Mouse (Mus musculus) stomach, embryonic 14.5 days (tissue): Measurements from ENCODE around the gene Gm20431. TPM values are rescaled to one million over a fixed set of nuclear protein-coding genes. Genes with fewer than 3 reads are reported as not detected.

Source experiments
- ATAC-seq: fragments of 200-750 bp; cut with Nextera tagmentation; 2 replicates; pipeline ENCODE4 v1.8.0; 2017; ENCODE audit warnings: low read depth, moderate TSS enrichment; ENCODE audit not compliant: insufficient number of reproducible peaks, insufficient read depth, low FRiP score
- H3K27ac ChIP-seq: fragments of 300-500 bp; sonication (generic); 2 replicates; pipeline ENCODE4 v1.5.1; 2014; ENCODE audit warnings: mild to moderate bottlenecking, low read length, moderate library complexity, mixed read lengths
- H3K27me3 ChIP-seq: fragments of 300-500 bp; sonication (generic); 2 replicates; pipeline ENCODE4 v1.6.1; 2014; ENCODE audit warnings: low read length, control low read depth, mixed read lengths; ENCODE audit not compliant: control insufficient read depth, insufficient read depth
- H3K36me3 ChIP-seq: fragments of 300-500 bp; sonication (generic); 2 replicates; pipeline ENCODE4 v1.6.1; 2014; ENCODE audit warnings: mild to moderate bottlenecking, control low read depth, low read length, moderate library complexity, mixed read lengths; ENCODE audit not compliant: control insufficient read depth, insufficient read depth
- H3K4me1 ChIP-seq: fragments of 300-500 bp; sonication (generic); 2 replicates; pipeline ENCODE4 v1.6.1; 2014; ENCODE audit warnings: low read length, control low read depth, mixed read lengths; ENCODE audit not compliant: control insufficient read depth, insufficient read depth
- H3K4me2 ChIP-seq: fragments of 300-500 bp; sonication (generic); replicated peaks from 2 replicates; pipeline ENCODE4 v1.6.1; 2014; ENCODE audit warnings: low read depth, low read length, control low read depth
- H3K4me3 ChIP-seq: fragments of 300-500 bp; sonication (generic); 2 replicates; pipeline ENCODE4 v1.5.1; 2014; ENCODE audit warnings: low read depth, low read length, control low read depth
- H3K9ac ChIP-seq: fragments of 300-500 bp; sonication (generic); replicated peaks from 2 replicates; pipeline ENCODE4 v1.6.1; 2014; ENCODE audit warnings: low read depth, mild to moderate bottlenecking, control low read depth, low read length, moderate library complexity, mixed read lengths
- H3K9me3 ChIP-seq: fragments of 300-500 bp; sonication (generic); 2 replicates; pipeline ENCODE4 v1.6.1; 2016; ENCODE audit warnings: low read depth, low read length, control low read depth; ENCODE audit not compliant: control insufficient read depth
- WGBS: fragments of 180-500 bp; shearing (Covaris S2); extraction: QIAGEN DNeasy Blood & Tissue Kit; methylation state at CpG from one replicate; pipeline ENCODE4 v1.1.7; 2014; 5-methylcytosine and 5-hydroxymethylcytosine counted together
- polyA plus RNA-seq: library from polyadenylated mRNA; unstranded; fragments of >200 nt; fragmentation: Nextera tagmentation; extraction: Ambion mirVana; gene quantifications from 2 replicates; pipeline ENCODE4 v1.2.1, GENCODE M21; 2014

Gene Gm20431
- polyA plus RNA-seq, 1 experiment from 2014 or later, result 8.1 TPM

DNA sequence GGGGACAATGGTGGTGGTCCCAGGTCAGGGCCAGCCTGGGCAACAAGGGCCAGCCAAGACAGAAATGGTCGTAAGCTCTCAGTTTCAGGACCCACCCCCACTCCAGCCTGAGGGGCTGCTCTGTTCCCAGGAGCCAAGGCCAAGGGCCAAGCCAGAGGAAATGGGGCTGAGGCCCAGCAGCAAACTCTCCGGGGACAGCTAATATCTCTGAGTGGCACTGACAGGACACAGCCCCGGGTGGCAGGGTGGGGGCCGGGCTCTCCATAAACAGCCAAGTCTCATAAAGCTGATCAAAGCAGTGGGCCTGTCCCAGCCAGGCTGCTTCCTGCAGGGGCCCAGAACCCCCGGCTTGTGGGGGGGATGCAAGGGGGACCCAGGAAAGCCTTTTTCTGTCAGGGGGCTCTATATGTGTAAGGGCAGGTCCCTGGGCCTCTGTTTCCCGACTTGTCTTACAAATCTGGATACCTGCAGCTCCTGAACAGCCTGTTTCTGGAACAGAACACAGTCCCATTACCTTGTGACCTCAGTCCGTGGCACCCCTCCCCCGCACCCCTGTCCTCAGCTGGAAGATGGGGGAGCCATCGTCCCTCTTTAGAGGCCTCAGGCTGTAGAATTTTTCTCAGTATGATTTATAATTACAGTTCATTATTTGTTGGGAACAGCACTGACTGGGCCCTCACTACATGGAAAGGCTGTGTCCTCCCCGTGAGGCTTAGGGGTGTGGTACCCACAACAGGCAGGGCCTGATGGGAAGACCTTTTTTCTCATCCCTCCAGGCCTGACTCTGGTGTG, 77.9 kb downstream of the Gm20431 start:
- no peaks in the 10 kb centered on the region for H3K36me3 ChIP-seq
- H3K9me3 ChIP-seq, result no peaks in the 10 kb centered on the region
- H3K4me1 ChIP-seq, result peaks cover 38% of the 10 kb centered on the region
- peak overlapping the region; percentile 53 for H3K27ac ChIP-seq
- no peak overlapping the region for H3K9ac ChIP-seq
- H3K4me3 ChIP-seq, result no peak overlapping the region
- 0 out of 2 replicates have a peak overlapping the region, but pooled peaks have one; percentile 2 for H3K4me2 ChIP-seq
- WGBS, result 19% methylated on average over 10 of the region's 10 CpGs
- H3K27me3 ChIP-seq, result no peaks in the 10 kb centered on the region
- ATAC-seq, result peak; percentile 5; the same call in 1 of the 2 replicates

GRCm38 (mm10) chr2:167578521-167578920, 82.8 kb downstream of the Gm20431 start:
- no peaks in the 10 kb centered on the region for H3K9me3 ChIP-seq
- peaks cover 14% of the 10 kb centered on the region for H3K4me1 ChIP-seq
- no peak overlapping the region for H3K4me2 ChIP-seq
- no peak overlapping the region for H3K4me3 ChIP-seq
- ATAC-seq, result no peak
- no peaks in the 10 kb centered on the region for H3K27me3 ChIP-seq
- H3K36me3 ChIP-seq, result no peaks in the 10 kb centered on the region
- WGBS, result 49% methylated on average over 5 of the region's 5 CpGs
- H3K27ac ChIP-seq, result no peak overlapping the region
- no peak overlapping the region for H3K9ac ChIP-seq

- H3K27ac ChIP-seq, result no peak overlapping the region
- no peak for ATAC-seq
- peaks cover 2% of the 10 kb centered on the region for H3K4me1 ChIP-seq
- H3K9me3 ChIP-seq, result no peaks in the 10 kb centered on the region
- H3K9ac ChIP-seq, result no peak overlapping the region
- no peak overlapping the region for H3K4me2 ChIP-seq
- H3K36me3 ChIP-seq, result no peaks in the 10 kb centered on the region
- no peaks in the 10 kb centered on the region for H3K27me3 ChIP-seq
- H3K4me3 ChIP-seq, result no peak overlapping the region
- 66% methylated on average over 9 of the region's 9 CpGs for WGBS
Observed at GRCm38 (mm10) chr2:167577186-167577785, 84.0 kb downstream of the Gm20431 start.

DNA sequence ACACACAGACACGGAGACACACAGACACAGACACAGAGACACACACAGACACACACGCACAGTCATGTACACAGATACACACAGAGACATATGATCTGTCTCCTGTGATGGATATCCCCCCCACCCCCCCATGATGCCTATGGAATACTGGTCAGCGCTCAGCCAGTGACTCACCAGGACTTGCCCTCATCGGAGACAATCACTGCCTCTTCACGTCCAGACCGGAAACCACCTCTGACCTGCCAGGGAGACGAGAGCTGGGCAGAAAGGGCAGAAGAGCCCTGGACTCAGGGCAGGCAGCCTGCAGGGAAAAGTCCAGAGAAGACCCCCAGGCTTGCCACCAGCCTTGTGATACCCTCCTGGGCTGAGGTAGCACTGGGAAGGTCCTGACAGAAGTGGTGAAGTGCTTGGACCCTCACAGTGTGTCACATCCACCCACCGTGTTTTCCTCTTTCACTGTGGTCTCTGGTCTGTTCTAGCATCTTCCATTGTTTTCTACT, 85.1 kb downstream of the Gm20431 start:
- no peak for ATAC-seq
- H3K4me2 ChIP-seq, result no peak overlapping the region
- H3K27me3 ChIP-seq, result no peaks in the 10 kb centered on the region
- no peak overlapping the region for H3K9ac ChIP-seq
- 72% methylated on average over 8 of the region's 8 CpGs for WGBS
- H3K4me3 ChIP-seq, result no peak overlapping the region
- H3K9me3 ChIP-seq, result no peaks in the 10 kb centered on the region
- no peaks in the 10 kb centered on the region for H3K4me1 ChIP-seq
- H3K36me3 ChIP-seq, result no peaks in the 10 kb centered on the region
- H3K27ac ChIP-seq, result no peak overlapping the region

DNA sequence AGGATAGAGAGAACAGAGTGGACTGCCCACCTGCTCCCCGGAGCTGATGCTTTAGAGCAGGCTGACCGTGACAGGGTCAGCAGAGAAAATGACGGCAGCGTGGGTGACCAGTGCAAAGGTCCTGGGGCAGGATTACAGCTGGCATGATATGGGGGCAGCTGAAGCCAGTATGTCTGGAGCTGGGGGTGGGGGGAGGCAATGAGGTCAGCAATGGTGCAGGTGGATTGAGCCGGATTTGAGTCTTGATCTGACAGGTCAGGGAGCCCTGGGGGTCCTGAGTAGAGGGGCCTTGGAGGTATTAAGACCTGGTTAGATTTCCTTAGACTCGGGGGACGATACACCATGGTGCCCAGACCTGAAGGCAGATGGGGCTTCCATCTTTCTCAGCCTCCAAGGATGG, 85.7 kb downstream of the Gm20431 start:
- H3K9ac ChIP-seq, result no peak overlapping the region
- H3K4me3 ChIP-seq, result no peak overlapping the region
- no peak for ATAC-seq
- H3K4me1 ChIP-seq, result no peaks in the 10 kb centered on the region
- H3K4me2 ChIP-seq, result no peak overlapping the region
- H3K36me3 ChIP-seq, result no peaks in the 10 kb centered on the region
- no peaks in the 10 kb centered on the region for H3K27me3 ChIP-seq
- 79% methylated on average over 7 of the region's 7 CpGs for WGBS
- H3K9me3 ChIP-seq, result no peaks in the 10 kb centered on the region
- no peak overlapping the region for H3K27ac ChIP-seq

GRCm38 (mm10) chr2:167574814-167575213, 86.5 kb downstream of the Gm20431 start:
- H3K27ac ChIP-seq, result no peak overlapping the region
- no peak overlapping the region for H3K4me2 ChIP-seq
- H3K36me3 ChIP-seq, result no peaks in the 10 kb centered on the region
- no peaks in the 10 kb centered on the region for H3K27me3 ChIP-seq
- no peaks in the 10 kb centered on the region for H3K9me3 ChIP-seq
- no peak for ATAC-seq
- H3K9ac ChIP-seq, result no peak overlapping the region
- 58% methylated on average over 9 of the region's 9 CpGs for WGBS
- no peak overlapping the region for H3K4me3 ChIP-seq
- H3K4me1 ChIP-seq, result 0 out of 2 replicates have a peak, but pooled peaks cover 3% of the 10 kb centered on the region

DNA sequence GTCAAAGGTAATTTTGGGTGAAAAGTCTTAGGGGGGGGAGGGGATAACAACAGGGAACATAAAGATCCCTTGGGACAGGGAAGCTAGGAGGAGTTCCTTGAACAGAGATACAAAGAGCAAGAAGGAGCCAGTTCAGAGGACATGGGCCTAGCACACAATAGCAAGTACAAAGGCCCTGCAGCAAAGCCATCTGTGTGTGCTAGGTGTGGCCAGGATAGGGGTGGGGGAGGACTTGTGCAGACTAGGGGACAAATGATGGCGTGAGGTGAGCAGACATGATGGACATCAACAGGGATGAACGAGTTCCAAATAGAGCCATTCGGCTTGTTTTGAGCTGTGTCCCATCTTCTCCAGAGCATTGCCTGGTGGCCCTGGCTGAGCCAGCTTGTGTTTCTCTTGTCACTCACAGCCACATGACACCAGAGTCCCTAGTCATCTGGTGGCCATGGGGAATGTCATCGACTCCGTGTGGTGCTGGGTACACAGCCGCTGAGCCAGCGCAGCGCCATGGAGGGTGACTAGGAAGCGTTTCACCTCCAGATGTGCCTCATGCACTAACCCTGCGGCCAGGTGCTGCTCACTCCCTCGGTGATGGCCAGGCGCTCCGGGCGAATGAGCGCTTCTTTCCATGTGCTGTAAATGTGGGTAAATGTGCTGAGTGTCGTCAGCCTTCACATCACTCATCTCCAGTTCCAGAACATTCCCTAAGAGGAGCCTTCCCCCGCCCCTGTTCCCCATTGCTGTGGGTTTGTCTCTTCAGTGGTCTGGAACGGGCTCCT, 89.7 kb downstream of the Gm20431 start:
- no peaks in the 10 kb centered on the region for H3K9me3 ChIP-seq
- no peaks in the 10 kb centered on the region for H3K36me3 ChIP-seq
- H3K4me3 ChIP-seq, result no peak overlapping the region
- no peak overlapping the region for H3K4me2 ChIP-seq
- no peak overlapping the region for H3K27ac ChIP-seq
- H3K27me3 ChIP-seq, result no peaks in the 10 kb centered on the region
- no peak overlapping the region for H3K9ac ChIP-seq
- whole genome bisulfite sequencing, result 81% methylated on average over 18 of the region's 18 CpGs
- H3K4me1 ChIP-seq, result 0 out of 2 replicates have a peak, but pooled peaks cover 3% of the 10 kb centered on the region
- ATAC-seq, result no peak

DNA sequence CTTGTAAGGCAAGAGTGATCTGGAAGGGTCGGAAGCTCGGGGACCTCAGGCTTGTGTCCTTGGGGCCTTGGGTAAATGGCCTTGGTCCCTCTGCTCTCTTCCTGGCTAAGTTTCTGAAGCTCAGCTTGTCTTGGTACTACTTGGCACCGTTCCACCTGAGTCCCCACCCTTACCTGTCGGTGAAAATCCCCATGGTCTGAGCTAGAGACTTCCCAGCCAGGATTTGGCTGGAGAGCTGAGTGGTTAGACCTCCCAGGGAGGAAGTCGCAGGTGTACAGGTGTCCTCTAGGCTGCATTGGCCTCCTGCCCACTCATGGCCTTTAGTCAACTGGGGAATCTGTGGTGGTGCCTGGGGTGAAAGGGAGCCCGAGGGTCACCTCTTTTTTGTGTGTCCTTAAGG, 90.5 kb downstream of the Gm20431 start:
- no peak overlapping the region for H3K27ac ChIP-seq
- no peaks in the 10 kb centered on the region for H3K9me3 ChIP-seq
- ATAC-seq, result no peak
- H3K4me1 ChIP-seq, result 0 out of 2 replicates have a peak, but pooled peaks cover 5% of the 10 kb centered on the region
- H3K27me3 ChIP-seq, result no peaks in the 10 kb centered on the region
- no peak overlapping the region for H3K4me2 ChIP-seq
- H3K36me3 ChIP-seq, result no peaks in the 10 kb centered on the region
- no peak overlapping the region for H3K9ac ChIP-seq
- H3K4me3 ChIP-seq, result no peak overlapping the region
- 85% methylated on average over 6 of the region's 6 CpGs for WGBS
